Mouse (Mus musculus) G1E-ER4 (cell line): Measurements from ENCODE around the gene Tbx21. TPM values are rescaled to one million over a fixed set of nuclear protein-coding genes. Genes with fewer than 3 reads are reported as not detected.

Source experiments
- GATA1 ChIP-seq: IDR thresholded peaks from one replicate; pipeline ENCODE4 v1.8.0; 2012; ENCODE audit warnings: low read length, inconsistent platforms
- polyA plus RNA-seq: library from polyadenylated mRNA; stranded (reverse); fragments of >175 nt; gene quantifications from 2 replicates; pipeline ENCODE4 v1.2.3, GENCODE M21; 2012

Gene Tbx21
- polyA plus RNA-seq, 1 experiment, result not detected

DNA sequence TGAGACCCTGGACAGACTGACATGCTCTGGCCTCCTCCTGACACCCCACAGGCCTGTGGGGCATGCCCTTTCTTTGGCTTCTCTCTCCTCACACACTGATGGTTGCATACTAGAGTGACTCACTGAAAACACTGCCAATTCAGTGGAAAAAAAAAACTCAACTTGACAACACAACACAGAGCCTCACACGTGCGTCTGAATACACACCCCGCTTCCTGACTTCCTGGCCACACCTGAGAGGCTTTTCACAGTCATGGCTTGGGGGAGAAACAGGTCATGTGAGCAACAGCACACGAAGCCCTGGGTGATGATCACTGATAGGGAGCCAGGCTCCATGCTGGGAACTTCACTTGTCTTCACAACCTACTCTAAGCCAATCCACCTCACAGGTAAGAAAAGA is 25.7 kb upstream of the Tbx21 start:
- TF ChIP-seq GATA1, result no peak

DNA sequence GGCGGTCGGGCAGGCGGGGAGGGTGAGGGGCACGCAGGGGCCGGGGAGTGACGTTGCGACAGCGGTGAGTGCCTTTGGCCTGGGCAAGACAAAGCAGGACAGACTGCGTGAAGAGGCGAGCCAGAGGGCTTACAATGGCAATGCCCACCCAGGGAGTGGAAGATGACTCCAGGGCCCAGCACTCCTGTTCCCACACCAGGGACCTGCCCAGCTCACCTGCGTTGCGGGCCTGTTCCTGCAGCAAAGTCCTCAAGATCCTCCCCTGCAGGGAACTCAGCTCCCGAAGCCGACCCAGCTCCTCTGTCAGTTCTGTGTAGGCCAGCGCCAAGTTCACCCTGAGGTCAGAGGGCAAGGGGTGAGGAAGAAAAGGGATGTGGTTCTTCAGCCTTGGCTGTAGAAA is 24.1 kb upstream of the Tbx21 start:
- TF ChIP-seq GATA1, result no peak

DNA sequence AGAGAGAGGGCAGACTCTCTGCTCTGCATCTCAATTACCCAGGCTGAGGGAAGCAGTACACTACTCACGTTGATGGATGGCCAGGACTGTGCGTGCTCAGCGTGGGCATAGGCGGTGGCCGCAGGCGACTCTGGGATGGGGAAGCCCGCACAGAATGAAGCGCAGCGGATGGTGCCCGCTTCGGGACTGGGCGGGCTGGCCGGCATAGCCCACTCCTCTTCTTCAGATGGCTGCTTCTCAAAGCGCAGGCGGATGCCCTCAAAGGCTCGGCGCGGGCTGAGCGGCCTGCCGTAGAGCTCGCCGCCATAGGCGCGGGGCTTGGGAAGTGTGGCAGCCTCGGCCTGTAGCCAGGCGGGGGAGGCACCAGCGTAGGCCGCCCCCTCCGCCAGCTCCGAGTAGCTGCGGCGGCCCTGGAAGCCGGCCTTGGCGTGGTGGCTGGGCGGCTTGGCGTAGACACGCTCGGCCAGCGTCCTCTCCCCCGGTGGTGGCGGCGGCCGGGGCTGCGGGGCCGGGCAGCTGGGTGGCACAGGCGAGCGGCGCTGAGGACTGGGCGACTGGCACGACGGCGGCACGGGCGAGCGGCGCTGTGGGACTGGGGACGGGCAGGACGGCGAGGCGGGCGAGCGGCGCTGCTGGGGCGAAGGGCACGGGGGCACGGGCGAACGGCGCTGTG is 23.6 kb upstream of the Tbx21 start:
- TF ChIP-seq GATA1, result no peak

DNA sequence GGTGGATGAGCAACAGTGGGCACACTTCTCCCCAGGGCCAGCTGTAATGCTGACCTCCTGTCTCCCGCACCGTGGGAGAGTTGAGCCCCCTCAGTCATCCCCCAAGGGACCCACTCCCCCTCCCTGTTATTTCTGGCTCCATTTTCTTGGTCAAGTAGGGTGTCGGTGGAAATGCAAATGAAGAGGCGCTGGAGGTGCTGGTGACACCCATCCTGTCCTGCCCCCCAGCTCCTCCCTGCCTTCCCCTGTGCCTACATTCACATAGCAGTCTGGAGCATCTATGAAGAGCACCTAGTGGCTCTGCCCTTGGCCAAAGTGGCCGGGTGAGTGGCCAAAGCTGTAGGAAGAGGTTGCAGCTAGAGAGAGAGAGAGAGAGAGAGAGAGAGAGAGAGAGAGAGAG is 18.1 kb upstream of the Tbx21 start:
- TF ChIP-seq GATA1, result no peak

DNA sequence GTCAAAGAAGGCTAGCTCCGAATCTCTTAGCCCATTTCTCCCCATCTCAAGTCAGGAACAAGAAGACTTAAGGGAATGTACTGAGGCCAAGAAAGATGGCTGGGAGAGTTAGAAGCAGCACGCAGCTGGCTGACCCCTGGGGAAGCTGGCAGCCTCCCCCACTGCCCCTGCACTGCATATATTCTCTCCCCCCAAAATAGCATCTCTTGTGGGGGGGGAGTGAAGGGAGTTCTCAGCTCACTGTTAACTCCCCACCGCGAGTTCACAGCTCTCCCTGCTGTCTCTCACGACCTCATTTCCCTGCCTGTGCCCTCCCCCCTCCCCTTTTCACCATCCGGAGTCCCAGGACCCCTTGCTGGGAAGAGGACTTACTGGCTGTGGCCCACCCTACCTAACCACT is 17.1 kb upstream of the Tbx21 start:
- no peak for TF ChIP-seq GATA1

DNA sequence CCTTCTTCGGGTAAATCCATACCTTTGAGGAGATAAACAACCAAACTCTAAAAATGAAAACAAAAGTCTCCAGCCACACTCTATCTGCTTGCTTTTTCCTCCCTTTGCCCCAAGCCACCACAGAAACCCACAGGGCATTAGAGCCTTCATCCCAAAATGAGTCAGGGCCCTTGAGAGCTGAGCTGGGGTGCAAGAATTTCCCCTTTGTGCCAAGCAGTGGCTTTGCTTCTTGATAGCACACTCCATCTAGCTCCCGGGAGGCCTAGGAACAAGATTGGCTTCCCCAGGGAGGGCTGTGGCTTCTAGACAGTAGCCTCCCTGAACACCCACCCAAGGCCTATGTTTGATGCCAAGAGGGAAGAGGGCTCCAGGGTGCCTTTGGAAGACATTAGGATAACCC is 16.6 kb upstream of the Tbx21 start:
- TF ChIP-seq GATA1, result no peak

DNA sequence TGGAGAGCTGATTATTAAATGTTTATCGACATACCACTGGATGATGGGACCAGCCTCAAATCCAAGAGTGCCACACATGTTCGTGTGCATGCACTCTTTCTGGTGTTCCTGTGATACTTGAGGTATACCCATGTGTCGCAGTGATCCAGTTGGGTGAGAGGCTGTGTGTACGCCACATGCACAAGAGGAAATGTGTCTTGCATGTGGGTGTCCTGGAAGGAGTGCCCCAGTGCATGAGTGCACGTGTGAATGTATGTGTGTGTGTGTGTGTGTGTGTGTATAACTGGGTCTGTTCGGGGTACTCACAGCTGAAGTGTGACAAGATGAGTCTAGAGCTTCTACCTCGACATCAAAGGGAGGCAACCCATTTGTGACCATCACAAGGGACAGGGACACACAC is 15.2 kb upstream of the Tbx21 start:
- no peak for TF ChIP-seq GATA1

DNA sequence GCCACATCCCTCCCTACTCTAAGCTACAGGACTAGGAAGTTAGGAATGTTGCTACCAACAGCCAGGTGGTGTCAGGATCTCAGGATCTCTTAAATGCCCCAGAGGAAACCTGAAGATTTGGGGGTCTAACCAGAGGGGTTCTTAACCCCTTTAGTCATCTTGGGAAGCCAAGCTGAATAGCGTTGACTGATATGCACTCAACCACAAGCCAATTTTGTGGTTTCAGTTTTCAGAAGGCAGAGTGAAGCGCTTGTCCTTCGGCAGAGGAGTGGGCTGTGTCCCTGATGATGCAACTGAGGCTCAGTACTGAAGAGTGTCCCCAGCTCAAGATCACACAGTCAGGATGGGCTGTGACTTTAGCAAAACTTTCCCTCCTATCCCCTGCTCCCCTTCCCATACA is 13.8 kb upstream of the Tbx21 start:
- no peak for TF ChIP-seq GATA1

DNA sequence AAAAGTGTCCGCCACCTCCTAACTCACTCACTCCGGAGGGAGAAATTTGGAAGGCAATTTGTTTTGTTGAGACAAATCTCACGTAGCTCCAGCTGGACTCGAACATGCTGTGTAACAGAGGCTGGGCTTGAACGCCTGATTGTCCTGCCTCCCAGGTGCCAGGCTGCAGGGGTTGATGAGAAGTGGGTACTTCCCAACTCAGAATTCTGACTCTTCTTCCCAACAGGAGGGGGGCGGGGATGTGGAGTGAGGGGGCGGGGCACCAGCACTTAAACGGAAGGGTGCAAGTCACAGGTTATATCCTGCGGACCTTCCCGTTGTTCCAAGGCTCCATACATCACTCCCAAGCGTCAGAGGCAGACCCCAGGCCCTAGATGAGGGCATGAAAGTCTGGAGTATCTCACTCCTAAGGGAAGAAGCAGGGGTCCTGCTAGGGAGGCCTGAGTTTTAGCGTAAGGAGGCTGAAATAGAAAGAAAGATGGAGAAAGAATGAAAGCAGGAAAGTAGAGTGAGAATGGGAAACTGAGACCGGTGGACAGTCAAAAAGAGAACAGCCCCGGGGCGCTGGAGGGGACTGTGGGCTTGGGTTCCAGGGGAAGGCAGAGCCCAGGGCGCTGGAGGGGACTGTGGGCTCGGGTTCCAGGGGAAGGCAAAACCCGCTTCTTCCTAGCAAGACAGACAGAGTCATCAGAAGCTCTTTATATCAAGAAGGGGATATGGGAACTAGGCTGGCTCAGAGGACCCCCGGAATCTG is 12.5 kb upstream of the Tbx21 start:
- no peak for TF ChIP-seq GATA1

DNA sequence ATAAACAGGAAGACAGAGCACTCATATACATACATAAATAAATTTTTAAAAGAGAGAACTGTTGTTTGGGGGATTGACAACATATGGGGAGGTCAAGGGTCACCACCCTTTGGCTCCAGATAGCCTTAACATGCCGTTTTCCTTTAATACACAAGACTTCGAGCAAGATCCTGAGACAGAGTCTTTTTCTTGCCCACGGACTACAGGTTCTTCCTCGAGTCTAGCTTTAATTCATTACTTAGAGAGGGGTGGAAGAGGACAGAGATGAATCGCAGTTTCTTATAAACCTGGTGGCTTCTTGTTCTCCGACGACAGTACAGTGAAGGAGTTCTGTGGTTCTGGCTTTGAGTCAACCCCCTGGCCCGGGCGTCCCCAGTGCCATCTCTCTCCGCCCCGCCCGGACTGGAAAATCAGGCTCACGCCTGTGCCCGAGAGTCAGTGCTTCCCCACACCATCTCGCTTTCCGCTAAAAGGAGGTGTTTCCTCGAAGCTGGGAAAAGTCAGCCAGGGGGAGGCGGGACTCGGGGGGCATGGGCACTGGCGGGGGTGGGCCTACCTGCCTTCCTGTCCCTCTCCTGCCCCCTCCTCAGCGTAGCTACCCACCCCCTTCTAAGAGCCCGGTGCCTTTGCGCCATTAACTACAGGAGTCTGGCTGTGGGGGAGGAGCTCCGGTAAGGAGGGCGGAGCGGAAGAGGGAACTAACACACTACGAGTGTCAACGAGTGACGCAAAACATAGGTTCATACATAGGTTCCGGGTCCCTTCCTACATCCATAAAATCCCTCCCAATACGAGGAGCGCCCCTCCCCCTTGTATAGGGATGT is 11.7 kb upstream of the Tbx21 start:
- TF ChIP-seq GATA1, result no peak

DNA sequence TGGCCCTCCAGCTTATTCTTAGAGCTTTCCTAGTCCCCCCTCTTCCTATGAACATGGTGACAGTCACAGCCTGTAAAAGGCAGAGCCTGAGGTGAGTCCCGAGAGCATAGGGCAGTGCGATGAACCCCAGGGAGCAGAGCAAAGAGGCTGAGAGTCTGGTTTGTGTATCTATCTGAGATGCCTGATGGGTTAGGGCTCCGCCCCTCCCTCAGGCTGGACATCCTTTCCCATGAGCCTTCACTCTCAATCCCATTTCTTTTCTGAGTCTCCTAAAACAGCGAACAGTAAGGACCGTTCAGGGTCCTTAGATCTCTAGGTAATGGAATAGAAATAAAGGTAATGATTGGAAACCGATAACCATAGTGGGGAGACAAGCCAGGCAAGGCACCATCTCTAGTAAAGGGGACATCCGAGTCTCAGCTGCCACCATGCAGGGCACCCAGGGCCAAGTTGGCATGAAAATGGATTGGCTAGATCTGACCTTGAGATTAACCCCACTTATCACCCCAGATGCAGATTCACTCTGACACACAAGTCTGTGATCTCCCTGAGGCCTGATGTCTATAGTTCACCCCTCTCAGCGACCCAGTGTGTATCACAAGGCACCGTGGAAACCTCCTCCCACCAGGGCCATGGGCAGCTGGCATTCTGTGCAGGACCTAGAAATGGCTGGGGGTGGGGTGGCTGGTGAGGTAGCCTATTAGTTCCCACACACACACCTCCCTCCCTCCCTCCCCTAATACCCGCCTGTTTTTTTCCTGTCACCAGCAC is 9.3 kb upstream of the Tbx21 start:
- TF ChIP-seq GATA1, result no peak

DNA sequence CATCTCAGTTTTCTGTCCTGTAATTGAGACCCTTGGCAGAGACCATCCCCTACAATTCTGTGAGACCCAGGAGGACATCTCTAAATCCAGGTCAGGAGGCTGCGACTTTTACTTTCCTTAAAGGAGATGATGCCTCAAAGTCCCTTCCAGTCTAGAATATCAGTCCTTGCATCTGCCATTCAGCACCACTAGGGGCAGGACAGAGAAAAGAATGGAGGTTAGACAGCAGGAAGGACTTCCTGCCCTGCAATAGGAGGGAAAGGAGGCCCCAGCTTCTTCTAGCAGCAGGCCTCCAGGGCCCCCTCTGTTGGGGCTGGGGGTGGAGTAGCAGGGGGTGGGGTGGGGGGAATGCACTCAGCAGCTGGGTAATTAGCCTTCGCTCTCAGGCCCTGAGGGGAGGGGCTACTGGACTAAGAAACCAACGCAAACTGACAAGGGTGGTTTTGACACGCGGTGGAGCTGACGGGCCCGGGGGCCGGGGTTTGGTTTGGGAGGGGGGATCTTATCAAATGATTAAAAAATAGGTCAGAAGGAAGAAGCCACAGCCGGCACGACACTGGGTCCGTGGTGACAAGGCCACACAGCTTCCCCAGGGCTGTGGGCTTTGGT is 8.3 kb upstream of the Tbx21 start:
- no peak for TF ChIP-seq GATA1

DNA sequence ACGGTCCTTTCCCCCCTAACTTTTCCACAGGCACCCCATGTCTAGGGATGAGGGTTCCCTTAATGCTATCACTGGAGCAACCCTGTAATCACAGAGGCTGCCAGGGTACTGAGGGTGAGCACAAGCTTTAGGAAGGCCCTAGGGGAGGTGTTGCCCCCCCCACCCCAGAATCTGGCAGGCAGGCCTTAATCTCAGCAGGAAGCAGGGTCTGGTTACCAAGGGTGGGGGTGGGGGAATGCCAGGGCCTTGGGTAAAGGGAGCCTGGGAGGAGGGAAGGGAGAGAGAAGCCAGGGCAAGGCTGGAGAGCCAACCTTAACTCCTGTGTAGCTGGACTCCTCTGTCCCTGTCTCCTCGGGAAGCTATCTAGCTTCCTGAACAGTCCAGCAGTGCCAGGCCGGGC is 5.5 kb upstream of the Tbx21 start:
- TF ChIP-seq GATA1, result no peak

DNA sequence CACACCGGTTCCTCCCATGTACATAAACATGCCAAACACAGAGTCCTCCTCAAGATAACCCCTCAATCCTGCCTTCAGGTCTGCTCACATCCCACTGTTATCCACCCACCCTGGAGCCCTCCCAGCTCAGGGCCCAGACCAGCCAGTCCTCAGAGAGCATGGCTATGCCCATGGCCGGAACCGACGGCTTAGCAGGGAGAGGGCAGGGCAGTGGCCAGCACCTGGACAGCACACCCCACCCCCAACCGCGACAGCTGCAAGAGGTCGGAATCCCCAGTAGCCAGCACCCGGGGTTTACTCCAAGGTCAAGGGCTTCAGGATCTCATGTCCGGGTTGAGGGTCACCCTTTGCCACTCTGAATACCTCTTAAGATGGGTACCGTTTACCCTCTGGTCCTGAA is 5.1 kb upstream of the Tbx21 start:
- TF ChIP-seq GATA1, result no peak

DNA sequence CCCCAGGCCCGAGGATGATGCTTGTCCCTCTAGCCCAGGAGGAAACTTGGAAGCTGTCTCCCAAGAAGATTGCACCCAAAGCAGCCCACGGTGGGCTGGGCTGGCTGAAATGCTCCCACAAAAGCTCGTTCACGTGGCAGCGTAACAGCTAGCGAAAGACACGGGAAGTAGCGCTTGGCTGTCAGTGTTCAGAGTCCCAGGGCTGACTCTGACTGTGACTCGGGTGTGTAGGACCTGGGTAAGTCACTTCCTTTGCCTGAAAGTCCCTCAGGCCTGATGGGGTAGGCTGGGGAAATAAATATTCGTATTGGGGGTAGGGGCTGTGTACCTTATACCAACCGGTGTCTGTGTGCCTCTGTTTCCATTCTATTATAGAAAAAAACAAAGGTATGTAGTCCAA is 666 bp upstream of the Tbx21 start:
- no peak for TF ChIP-seq GATA1

DNA sequence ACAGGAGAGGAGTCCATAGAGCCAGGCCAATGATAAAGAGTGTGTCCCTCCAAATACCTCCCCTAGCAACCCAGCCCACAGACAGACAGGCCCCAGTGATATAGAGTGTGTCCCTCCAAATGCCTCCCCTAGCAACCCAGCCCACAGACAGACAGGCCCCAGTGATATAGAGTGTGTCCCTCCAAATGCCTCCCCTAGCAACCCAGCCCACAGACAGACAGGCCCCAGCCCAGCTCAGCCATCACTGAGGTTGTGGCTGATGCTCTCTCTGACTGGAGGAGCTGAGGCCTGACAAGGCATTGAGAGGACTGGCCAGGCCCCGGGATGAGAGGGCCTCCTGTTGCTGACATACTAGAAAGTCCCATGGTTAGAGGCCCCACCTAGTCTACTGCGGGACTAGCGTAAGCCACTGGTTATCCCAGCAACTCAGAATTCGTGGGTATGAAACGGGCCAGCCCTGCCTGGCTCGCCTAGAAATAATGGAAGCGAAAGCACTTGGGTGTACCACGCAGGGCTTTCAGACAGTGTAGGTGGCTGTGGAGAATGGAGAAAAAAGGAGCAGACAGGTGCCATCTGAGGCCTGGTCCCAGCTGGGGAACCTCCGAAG is 2.5 kb downstream of the Tbx21 start:
- no peak for TF ChIP-seq GATA1
